Mouse (Mus musculus): ENCODE data around the gene Zfhx3.

Gene Zfhx3

DNA sequence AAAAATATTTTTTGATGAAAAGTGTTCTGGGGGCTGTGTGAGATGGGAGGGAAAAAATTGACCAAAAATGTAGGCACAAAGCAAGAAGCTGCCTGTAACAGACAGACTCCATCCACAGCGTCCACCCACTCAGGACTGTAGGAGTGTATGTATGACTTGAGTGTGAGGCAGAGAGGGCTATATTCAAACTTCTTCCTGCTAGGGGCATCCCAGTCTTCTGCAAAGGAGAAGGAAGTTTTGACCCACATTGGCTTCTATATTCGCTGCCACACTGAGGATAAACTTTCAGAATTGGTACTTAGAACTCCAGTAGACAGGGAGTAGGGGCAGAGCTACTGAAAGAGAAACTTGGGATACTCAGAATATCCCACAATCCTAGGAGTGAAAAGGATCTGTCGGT, 756.6 kb downstream of the Zfhx3 start:
- no peak for DNase-seq (ENCODE audit: low read depth, low spot score)

- DNase-seq (ENCODE audit: low read depth, low spot score), result no peak
Observed at GRCm38 (mm10) chr8:108699454-108700345, 757.3 kb downstream of the Zfhx3 start.

DNA sequence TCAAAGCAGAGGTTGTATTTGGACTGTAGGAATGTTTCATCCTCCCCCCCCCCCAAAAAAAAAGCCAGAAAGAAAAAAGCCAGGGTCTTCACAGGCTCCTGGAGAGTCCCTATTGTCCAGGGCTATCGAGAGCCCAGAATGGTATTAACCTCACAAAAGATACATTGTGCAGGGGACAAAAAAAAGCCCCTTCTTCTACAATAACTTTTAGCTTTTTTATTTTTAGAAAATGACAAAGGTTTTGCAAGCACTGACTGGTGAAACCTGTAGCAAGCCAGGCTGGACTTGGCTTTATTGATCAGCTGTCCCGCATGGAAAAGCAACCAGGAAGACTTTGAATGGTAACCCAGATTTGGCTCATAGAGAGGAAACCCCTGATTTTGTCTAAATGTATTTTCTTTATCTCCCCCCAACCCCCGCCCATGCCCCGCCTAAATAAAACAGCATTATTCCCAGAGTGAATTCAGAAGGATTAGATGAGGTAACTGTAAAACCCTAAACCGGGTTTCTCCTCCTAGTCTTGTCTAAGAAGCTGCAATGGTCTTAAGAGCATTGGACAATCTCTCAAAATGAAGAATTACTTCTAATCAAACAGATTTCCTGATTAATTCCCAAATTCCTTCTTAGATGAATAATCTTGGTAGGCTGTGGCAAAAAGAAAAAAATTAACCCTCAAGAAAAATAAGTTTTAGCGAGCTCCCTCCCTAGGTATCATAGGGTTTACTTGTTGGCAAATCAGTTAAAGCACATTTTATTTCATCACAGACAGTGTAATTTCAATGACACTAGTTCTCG, 759.1 kb downstream of the Zfhx3 start:
- DNase-seq (ENCODE audit: low read depth, low spot score), result no peak

DNA sequence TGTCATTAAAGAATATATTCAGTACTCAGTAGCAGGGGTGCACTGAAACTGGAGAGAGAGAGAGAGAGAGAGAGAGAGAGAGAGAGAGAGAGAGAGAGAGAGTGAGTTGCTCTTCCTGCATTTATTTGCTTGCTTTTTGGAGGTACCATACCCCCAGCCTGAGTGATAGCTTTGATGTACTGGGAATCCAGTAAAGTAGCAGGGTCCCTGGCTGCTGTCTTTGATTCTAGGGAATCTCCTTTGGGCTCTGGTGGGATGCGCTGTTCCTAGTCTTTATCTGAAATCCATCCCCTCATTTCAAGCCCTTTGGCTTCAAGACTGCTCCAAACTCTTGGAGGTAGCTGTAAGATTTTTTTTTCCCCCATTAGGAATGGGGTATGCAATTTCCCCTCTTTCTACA, 759.8 kb downstream of the Zfhx3 start:
- no peak for DNase-seq (ENCODE audit: low read depth, low spot score)

DNA sequence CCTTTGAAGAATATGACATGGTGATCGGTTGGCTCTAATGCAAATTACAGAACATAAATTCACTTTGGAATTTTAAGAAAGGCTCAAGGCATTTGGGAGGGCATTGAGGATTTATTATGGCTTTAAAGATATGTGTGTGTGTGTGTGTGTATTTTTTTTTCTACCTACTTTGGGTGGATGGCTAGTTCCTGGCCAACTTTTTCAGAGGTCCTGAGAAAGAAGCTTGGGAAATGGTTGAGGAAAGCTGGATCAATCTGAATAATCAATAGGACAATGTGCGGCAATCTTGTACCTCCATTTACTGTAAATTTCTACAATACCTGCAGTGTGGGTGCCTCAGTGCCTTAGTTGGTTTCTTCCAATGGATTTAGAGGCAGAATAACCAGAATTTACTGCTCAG, 763.3 kb downstream of the Zfhx3 start:
- DNase-seq (ENCODE audit: low read depth, low spot score), result no peak

- DNase-seq (ENCODE audit: low read depth, low spot score), result no peak
Observed at GRCm38 (mm10) chr8:108706491-108706847, 764.0 kb downstream of the Zfhx3 start.

- DNase-seq (ENCODE audit: low read depth, low spot score), result no peak
Observed at GRCm38 (mm10) chr8:108706848-108707541, 764.6 kb downstream of the Zfhx3 start.

DNA sequence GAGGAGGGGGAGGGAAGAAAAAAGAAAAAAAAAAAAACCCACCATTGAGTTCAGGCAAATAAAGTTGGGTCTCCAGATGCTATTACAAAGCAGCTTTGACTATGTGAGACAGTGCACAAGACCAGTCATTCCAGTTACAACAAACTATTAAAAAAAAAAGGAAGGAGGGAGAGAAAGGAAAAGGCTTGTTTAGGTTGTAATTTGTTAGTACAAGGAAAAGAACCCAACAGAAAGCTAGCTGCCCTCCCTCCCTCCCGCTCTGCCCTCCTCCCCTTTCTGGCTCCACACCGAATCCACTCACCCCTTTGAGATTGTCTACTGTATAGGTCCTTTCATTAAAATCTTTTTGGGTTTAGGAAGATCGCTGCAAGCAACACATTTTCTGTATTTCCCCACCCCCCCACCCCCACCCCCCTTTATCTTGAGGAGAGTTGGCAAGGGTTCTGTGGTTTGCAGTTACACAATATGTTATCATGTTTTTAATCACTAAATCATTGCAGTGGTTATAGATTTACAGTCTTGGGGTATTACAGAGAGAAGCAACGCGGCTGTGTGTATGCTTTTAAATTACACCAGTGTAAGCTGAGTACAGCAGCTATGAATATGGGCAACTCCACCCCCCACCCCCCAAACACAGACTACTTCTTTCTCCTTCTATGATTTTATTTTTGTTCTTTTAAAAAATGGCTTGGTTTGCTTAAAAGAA, 765.3 kb downstream of the Zfhx3 start:
- no peak for DNase-seq (ENCODE audit: low read depth, low spot score)

GRCm38 (mm10) chr8:108708833-108709387, 766.5 kb downstream of the Zfhx3 start:
- DNase-seq (ENCODE audit: low read depth, low spot score), result no peak

- DNase-seq (ENCODE audit: low read depth, low spot score), result no peak
Observed at GRCm38 (mm10) chr8:108709441-108709840, 767.0 kb downstream of the Zfhx3 start.

DNA sequence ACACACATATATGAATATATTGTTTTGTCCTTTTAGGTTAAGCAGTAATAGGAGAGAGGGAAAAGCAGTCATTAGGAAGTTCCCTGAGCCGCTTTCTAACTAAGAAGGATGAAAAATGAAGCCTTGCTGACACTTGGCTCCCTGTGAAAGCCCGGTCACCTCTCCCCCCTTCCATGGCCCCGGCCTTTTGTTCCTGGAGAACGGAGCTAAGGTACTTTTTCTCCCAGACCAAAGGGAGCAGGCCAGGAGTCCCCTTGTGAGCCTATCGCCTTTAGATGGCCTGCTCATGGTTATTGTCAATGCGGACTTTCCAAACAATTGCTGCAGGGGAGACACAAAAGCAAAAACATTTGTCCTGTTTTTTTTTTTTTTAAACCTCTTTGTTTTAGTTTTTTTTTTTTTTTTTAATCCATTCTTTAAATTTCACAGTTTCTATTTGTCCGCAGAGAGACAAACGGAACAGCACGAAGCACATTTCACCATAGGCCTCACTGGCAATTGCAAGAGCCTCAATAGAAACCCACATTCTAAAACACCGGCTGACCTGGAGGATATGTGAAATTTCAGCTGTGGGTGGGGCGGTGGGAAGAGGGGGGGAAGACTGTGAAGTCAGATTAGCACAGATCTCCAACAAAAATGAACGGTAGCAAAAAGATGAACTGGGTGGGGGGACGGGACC, 767.6 kb downstream of the Zfhx3 start:
- DNase-seq (ENCODE audit: low read depth, low spot score), result no peak

GRCm38 (mm10) chr8:108710607-108711489, 768.4 kb downstream of the Zfhx3 start:
- no peak for DNase-seq (ENCODE audit: low read depth, low spot score)

DNA sequence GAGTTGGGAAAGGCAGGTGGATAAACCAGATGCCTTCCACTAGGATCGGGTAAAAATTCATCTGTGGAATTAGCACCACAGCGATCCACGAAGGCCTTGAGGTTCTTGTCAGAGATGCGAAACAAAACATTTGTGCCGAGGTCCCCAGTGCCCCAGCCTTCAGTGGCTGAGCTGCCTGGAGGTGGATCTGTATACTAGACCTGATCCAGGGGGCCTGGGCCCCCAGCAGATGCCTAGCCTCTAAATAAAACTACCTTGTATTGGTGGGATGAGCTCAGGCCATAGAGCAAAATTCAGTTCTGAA, 769.0 kb downstream of the Zfhx3 start:
- DNase-seq (ENCODE audit: low read depth, low spot score), result no peak

GRCm38 (mm10) chr8:108712001-108712411, 769.6 kb downstream of the Zfhx3 start:
- DNase-seq (ENCODE audit: low read depth, low spot score), result no peak

- DNase-seq (ENCODE audit: low read depth, low spot score), result no peak
Observed at GRCm38 (mm10) chr8:108712607-108713006, 770.2 kb downstream of the Zfhx3 start.

DNA sequence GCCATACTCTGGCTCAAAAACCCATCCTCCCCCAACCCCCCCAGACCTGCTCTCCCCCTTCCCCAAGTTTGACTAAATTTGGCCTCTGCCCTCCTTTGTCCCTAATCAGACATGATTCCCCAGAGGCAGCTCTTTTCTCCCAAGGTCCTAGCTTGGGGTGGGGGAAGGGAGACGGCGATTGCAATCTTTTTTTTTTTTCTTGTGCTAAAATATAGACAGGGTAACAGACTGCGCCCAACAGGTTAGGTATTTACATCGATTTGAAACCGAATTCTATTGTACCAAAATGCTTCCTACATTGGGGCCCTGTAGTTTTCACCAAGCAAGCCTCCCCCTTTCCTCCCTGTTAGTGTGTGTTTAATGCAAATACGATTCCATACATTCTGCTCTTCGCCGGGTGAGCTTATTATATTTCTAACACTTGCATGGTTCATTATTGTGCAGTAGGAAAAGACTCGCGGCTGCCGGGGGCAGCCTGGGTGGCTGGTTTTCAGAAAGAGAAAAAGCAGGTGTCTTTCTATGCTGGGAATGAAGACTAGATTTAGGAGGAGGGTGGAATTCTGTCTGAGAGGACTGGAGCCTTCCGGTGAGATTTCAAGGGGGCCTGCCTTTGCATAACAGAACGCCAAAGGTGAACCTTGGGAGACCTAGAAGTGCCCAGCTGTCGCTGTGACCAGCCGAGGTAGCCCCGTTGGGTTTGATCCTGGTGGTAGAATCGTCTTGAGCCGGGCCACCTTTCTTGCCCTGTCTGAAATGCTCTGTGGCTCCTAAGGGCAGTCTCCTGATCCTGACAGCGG, 771.1 kb downstream of the Zfhx3 start:
- no peak for DNase-seq (ENCODE audit: low read depth, low spot score)

DNA sequence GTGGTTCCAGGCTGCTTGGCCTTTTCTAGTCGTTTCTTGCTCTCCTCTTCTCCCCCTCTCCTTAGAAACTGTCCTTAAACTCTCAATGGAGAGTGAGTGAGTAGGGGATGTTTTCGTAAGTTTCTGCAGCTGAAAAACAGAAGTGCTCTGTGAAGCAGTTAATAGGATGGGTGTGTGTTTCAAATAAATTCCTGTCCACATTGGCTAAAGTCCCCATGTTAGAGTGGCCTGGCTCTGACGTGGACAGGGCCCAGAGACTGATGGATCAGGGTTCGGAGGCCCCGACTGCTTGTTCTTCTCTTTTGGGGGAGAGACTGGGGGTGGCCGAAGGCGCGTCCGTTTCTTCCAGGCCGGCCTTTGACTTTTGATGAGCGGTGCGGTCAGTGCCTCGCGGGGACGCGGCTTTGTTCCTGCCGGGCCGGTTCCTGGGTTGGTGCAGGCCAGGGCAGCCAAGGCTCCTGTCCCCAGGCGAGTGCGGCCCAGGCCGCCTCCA, 771.7 kb downstream of the Zfhx3 start:
- no peak for DNase-seq (ENCODE audit: low read depth, low spot score)

DNA sequence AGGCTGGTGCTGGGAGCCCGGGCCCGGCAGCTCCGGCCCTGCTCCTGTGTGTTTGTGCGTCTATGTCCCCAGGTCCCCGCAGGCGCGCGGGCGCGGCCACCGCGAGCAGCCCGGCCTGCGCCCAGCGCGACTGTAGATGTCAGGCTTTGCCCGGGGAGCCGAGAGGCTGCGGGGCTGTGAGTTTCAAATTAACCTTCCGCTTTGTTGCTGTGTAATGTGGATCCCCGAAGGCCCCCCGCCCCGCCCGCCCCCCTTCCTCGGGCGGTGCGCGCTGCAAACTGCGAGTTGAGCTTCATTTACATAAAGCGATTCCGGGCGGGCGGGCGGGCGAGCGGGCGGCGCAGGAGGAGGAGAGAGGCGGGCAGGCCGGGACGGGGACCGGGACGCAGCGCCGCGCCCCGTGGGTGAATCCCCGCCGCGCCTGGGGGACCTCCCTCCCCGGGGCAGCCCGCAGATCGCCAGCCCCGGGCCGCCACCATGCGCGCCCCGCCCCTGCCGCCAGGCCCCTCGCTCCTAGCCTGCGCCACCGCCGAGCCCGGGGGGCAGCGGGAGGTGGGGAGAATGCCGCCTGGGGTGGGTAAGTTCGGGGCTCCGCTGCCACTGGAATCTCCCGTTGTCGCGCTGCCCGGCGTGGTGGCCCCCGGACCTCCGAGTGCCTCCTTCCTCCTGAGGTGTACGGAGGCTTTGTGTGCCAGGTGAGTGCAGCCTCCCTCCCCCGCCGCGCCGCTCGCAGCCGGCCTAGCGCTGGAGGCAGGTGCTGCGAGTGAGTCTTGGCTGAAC, 772.4 kb downstream of the Zfhx3 start:
- no peak for DNase-seq (ENCODE audit: low read depth, low spot score)
